Mouse (Mus musculus) heart, postnatal 25 days (tissue): ENCODE measurements at regions not wholly inside any gene's neighbourhood (a gene's known extent, or its start where the extent isn't known, plus 50 kb on each side); places are given as distances from the start of the nearest gene placed in this dataset.

Experiments used
- DNase-seq: peaks from one replicate; pipeline ENCODE4 v3.0.0; 2022; ENCODE audit warnings: low spot score
- intact Hi-C: fragments of 180-260 bp; cut with DNase I; formaldehyde crosslinking; loops from one replicate; pipeline ENCODE4 v1.15.1; 2025

DNA sequence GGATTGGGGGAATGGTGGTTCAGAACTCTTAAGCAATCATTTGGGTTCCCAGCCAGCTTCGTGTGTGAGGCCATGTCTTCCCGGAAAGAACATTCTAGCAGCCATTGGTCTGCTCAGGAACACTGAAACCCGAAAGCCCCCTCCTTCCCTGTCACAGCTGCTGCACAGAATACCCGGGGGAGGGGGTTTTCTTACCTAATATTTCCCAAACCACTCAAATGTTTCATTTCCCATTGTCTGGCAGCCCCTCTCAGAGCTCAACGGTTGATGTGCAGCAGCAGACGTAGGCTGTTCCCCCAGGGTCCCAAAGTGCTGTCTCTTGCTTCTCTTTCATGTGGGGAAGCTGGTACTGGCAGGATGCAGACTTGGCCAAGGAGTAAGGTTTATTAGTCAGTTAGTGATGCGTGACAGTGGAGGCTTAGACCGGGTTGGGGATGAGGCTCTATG, 132.4 kb downstream of the 2410131K14Rik start:
- no peak for DNase-seq
- intact Hi-C loops = no loop called here

DNA sequence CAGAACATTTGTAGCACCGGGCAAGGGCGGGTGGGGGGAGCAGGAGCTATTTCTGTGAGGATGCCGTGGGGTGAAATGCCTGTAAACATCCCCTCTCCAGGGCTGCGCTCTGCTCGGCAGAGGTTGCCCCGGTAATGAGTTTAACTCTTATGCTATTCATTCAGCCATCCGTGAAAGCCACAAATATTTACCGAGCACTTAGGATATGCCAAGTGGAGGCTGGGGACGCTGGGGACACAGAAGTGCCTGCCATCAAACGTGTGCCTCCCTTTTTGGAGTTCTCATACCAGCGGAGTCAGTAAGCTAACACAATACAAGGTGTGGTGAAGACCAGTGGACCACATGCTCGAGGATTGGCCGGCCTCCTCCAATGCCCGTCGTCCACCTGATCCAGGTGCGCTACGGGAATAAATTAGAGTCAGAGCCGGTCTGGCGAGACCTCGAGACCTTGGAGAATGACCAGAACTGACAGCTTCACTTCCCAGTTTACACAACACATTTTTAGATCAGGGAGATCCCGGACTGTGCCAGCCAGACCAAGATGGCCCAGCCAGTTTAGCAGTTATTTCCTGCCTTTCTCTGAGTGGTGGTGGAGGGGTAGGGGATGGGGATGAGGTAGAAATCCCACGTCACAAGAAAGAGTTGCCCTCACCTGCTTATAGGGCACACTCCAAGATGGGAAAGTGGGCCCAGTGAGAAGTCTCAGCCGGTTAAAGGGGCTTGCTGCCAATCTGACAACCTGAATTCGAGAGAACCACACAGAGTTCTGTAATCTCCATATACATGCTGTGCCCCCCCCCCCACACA, 134.4 kb downstream of the 2410131K14Rik start:
- no peak for DNase-seq
- intact Hi-C loops = no loop called here

DNA sequence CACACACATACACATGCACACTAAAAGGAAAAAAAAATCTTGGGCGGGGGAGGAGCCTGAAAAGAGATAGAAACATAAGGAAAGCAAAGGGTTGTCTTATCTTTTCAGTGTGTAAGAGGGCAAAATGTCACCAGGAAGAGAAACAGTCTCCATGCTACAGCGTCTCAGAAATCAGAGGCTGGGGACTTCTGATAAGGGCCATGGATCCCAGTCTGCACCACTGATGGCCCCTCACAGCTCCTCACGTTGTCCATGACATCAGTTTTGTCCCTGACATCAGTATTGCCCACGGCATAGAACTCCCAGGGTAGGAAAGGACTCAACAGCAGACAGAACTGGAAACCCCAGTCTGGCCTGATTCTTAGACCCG, 135.0 kb downstream of the 2410131K14Rik start:
- DNase-seq = no peak
- intact Hi-C loops = no loop called here

DNA sequence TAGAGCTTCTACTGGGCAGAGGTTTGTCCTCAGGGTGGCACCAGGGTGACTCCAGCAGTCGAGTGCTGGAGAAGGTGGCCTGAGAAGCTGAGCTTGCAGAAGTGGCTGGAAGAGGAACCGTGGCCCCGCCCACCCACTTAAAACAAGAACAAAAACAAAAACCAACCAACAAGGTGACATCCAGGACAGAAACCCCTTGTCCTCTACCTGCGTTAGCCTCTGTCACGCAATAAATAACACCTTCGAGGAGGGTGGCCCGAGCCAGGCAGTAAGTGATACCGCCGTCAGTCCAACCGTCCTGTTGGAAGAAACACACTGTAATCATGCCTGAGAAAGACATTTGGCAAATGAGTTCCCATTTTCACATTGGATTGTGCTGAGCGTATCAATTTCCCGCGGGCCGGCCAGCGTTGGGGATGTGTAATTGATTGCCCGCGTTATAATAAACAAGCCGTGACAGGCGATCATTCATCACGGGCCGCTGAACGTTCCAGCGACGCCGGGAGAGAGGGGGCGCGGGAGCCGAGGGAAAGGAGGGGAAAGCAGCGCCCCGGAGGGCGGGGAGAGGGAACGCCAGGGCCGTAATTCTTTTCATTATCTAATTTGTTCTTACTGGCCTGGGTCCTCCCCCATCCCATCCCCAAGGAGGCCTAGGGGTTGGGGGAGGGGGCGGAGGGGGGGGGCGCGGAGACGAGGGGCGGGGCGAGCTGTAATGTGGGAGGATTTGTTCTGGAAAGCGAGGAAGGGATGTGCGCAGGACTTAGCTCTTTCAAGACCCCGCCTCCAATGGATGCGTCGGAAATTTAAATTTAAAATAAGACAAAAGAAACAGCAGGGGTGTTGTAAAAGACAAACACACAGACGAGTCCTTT, 135.6 kb downstream of the 2410131K14Rik start:
- DNase-seq = peak; percentile 46
- intact Hi-C loops = no loop called here

DNA sequence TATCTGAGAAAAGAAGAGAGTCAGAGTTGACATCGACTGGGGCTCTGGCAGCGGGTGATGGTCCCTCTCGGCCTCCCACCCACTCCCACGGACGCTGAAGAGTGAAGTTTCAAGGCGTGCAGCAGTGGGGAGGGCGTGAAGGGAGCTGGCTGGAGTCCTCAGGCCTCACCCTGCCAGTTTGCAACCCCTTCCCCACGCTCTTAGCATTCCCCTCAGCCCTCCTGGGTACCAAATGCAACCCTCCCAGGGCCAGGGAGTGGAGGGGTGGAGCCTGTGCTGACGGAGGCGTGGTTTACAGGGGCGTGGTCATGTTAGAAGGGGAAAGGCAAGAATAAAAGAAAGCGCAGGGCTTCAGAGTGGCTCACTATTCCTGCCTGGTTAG, 136.3 kb downstream of the 2410131K14Rik start:
- DNase-seq = peak; percentile 65
- intact Hi-C loops = no loop called here

DNA sequence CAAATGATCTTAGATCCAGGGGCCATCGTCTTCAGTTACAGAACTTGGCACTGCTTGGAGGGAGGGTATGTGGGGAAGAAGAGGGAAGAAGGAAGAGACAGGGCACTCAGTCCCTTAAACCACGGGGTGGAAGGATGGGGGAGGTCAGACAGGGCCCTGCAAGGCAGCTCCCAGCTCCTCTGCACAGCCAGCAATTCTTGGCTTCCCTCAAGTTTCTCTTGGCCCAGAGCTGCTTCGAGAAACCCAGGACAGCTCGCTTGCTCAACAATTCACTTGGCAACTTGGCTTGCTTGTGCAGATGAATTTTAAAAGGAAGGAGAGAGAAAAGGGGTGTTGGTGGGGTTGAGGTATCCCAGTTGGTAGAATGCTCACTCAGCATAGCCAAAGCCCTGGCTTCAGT, 141.1 kb downstream of the 2410131K14Rik start:
- intact Hi-C loops = no loop called here
- peak; percentile 74 for DNase-seq

DNA sequence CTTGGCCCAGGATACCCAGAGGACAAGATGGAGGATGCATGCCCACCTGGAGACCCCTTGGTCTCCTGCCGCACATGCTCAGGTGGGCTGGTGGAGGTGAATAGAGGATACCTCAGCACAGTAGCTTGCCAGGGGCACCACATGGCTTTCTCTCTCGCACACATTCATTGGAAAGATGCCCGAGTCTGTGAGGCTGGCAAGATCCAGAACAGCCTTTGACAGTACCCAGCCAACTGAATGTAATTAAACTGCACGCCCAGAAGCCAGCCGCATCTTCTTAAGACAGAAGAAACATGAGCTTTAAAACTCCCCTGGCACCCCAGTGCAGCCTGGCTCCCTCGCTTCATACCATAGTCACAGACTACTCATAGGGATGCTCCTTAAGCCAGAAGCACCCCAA, 143.4 kb downstream of the 2410131K14Rik start:
- DNase-seq = no peak
- intact Hi-C loops = no loop called here

DNA sequence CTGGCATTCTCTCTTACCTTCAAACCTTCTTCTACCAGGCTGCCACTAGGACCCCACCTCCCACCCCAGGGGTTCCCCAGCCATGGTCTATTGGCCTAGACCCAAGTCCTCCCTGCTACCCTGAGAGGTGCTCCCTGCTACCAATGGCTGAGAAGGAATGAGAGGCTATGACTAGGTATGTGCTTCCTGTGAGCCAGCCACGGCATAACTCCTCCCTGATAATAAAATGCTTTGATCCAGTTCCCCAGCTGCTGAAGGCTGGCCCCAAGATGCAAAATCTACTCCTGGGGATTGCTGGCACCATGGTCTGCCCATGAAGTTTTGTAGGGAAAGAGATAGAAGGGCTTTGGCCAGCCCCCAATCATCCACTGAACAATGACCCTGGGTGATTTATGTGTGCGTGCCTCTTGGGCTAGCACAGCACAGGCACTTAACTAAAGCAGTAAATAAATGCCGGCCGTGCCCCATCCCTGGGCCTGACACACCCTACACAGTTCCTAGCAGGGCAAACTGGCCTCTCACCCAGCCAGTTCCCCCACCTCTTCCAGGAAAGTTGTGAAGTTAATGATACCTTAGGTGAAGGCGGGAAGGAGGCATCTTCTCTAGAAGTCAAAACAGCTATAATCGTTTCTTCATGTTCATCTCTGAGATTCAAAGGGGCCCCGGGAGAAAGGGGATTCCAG, 145.8 kb downstream of the 2410131K14Rik start:
- intact Hi-C loops = no loop called here
- no peak for DNase-seq

DNA sequence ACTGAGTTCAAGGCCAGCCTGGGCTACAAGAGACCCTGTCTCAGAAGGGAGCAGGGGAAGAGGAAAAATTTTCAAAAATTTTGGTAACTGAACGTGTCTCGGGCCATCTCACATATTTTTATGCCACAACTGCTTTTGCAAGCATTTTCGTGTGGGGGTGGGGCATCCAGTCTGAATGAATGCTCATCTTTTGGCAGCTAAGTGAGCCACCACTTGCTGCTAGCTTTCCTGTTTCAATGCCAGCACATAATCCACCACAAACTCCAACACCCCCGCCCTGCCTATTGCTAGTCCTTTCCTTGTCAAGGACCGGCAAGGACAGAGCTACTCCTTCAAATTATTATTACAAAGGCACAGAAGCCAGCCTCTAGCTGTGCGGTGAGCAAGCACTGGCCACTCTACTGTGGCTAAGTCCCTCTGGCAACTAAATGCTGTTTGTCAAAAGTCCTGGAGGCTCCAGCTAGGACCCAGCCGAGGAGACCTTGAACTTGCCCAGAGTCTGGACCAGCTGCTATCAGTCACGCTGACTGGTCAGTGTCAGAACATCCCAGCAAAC, 148.0 kb downstream of the 2410131K14Rik start:
- no peak for DNase-seq

DNA sequence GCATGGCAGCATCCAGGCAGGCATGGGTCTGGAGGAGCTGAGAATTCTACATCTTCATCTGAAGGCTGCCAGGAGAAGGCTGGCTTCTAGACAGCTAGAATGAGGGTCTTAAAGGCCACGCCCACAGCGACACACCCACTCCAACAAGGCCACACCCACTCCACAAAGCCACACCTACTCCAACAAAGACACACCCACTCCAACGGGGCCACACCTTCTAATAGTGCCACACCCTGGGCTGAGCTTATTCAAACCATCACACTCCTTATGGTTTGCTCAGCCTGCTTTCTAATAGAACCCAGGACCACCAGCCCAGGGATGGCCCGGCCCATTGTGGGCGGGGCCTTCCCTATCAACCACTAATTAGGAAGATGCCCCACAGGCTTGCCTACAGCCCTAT, 149.0 kb downstream of the 2410131K14Rik start:
- no peak for DNase-seq
- intact Hi-C loops = no loop called here

More for the DNA sequence above, 148.0 kb downstream of the 2410131K14Rik start:
- intact Hi-C loops = no loop called here

DNA sequence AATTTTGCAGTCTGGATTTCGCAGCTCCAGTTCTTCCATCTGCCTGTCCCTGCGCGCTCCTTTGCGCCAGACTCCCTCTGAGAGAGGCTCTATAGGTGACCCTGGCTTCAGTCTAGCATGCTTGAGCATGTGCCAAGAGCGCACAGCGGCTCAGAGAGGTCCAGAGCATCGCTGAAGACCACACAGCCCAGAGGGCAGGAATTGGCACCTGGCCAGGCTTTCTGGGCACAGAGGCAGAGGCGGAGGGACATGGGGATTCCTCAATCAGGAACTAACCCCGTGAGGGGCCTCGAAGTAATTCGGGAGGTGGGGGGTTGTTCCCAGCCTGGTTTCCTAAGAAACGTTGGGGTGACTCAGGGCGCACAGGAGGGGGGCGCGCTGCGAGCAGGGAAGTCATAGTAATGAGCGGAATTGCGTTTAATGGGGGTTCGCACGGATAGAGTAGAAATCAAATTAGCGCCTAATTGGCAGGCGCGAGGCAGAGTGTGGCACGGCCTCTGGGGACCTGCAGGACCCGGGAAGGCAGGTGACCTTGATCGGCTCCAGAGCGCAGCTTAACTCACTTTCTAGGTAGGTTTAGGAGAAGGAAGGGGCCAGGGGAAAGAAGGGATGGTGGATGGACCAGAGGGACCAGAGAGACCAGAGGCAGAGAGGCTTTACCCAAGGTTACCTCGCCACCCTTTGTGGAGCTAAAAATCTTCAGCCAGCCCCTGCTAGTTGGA, 151.1 kb downstream of the 2410131K14Rik start:
- intact Hi-C loops = no loop called here
- no peak for DNase-seq

DNA sequence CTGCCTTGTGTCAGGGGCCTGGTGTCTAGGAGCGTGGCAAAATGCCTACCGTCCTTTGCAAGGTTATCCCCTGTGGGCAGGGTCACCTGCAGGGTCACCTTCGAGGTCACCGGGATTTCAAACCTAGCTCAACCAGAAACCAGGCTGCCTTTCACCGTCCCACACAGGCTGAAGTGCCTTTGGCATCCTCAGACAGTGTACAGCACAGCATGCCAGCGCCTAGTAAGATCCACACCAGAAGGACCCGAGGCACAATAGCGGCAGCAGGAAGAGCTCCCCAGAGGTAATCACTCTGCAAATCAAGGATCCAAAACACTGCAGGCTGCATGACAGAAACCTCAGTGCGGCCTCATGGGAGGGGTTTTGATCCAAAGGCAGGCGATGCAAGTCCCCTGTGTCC, 155.9 kb downstream of the 2410131K14Rik start:
- DNase-seq = no peak
- intact Hi-C loops = no loop called here

DNA sequence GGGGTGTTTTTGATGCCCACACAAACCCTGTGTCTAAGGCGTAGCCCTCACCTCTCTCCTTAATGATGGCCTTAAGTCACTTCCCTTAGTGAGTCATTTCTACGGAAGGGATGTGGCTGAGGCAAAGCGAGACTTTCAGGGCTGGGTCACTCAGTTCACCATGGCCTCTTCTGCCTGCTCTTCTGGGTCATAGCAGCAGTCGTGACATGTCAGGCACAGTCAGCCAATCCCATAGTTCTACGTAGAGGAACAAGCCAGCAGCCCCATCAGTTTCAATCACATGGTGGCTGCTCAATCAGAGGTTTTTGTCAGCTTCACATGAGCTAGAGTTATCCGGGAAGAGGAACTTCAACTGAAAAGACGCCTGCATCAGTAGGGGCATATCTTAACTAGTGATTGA, 156.1 kb upstream of the Med13l start:
- DNase-seq = no peak
- intact Hi-C loops = no loop called here

DNA sequence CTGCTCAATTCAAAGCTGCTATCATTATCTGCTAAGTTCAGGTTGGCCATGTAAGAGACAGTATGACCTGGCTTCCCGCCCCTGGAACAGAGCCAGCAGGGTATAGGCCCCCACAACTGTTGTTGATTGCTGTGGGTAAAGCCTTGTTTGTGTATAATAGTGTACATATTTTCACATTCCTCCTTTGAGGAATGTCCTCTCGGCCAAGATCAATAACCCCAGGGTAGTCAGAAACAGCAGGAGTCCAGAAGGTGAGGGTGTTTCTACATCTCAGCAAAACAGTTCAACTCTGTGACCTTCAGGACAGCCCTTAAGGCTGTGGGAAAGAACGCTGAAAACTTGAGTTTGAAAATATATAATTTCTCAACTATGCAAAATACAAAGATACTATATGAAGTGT, 155.1 kb upstream of the Med13l start:
- no peak for DNase-seq
- intact Hi-C loops = no loop called here

DNA sequence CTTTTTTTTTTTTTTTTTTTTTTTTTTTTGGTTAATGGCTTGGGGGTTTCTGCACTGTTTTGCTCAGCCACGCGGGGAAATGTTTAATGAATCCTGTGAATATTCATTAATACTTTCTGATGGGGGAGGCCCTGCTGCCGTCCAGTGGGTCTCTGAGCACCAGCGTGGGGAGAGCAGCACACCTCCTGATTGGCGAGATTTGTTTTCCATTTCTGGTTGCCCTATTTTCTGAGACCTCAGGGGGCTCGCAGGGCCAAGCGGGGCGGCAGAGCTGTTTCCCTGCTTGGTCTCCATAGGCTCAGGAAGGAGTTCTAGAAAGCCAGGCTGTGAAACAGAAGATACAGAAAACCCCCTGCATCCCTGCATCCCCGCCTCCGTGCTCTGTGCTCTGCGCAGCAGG, 153.0 kb upstream of the Med13l start:
- intact Hi-C loops = no loop called here
- no peak for DNase-seq

DNA sequence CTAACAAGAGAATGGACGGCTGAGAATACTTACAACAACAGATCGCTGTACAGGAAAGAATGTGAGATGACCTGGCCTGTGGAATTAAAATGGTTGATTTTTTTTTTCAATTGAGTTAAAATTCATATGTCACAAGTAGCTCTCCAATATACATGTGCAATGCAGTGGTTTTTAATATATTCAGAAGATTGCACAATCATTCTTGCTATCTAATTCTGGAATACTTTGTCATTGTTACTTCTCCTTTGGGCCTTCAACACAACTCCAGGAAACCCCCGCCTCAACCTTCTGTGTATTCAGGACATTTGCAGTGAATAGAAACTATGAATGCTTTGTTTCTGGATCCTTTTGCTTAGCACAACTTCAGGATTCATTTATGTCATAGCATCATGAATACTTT, 152.5 kb upstream of the Med13l start:
- intact Hi-C loops = no loop called here
- DNase-seq = no peak

DNA sequence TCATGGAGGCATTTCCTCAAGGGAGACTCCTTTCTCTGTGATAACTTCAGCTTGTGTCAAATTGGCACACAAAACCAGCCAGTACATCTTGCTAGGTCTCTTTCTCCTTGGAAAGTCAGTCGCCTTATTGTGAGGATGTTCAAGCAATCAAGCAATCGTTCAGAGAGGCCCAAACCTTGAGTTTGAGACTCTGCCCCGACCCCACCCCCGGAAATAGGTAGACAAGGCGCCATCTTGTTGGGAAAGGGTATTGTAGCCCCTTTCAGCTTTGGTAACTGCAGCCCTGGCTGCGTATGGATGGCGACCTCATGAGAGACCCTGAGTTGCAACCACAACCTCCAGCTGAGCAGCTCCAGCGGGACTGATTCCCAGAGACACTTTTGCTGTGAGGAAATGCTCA, 151.7 kb upstream of the Med13l start:
- intact Hi-C loops = no loop called here

DNA sequence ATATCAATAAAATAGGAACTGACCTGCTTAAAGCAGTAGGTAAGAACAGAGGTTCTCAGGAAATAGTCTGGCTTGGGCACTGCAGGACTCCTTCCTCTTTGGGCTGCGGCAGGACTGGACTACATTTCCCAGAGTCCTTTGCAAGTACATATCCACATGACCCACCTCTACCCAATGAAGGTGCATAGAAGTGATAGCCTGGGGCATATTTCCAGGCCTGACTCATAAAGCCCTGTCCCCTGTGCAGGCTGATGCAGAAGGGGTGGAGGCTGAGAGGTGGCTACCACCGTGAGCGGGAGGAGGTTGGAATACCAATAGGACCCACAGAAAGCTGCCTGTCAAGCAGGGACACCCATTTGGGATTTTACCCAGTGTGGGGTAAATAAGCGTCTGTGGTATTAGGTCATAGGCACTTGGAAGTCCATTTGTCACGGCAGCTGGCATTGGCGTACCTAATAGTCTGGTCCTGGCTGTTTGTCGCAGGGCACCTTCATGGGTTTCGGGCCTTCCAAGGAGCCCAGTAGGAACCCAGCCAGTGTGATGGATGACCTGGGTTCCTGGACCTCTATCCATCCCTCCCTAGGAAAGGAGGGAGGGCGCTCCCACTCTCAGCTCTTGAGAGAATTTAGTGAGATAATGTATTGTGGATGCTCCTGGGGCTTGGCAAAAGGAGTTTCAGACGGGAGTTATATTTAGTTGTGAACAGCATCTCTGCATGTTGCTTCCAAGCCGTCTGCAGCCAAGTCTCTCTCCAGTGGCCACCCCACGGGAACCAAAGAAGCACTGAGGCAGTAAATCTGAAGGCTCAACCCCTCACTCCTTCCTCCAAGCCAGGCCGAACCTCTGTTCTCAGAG, 146.8 kb upstream of the Med13l start:
- DNase-seq = peak; percentile 63
- intact Hi-C loops = no loop called here

More for the DNA sequence above, 151.7 kb upstream of the Med13l start:
- DNase-seq = no peak
